Comparison of ENCODE assay signal across 9 mouse cellular contexts in the genomic region with DNA sequence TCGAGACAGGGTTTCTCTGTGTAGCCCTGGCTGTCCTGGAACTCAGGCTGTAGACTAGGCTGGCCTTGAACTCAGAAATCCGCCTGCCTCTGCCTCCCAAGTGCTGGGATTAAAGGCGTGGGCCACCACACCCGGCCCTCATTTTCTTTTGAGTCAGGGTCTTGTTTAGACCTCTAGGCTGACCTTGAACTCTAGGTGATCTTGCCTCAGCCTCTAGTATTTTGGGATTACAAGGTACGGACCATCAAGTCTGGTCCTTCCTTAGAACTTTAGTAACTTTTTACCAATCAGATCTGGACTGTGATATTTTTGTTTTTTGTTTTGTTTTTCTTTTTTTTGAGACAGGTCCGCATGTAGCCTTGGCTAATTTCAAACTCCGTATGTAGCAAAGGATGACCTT. TPM values are rescaled to one million over a fixed set of nuclear protein-coding genes. Genes with fewer than 3 reads are reported as not detected.
DNase-seq lines count a peak whose midpoint lies in the region; ATAC-seq and TF ChIP-seq lines count a peak whose summit lies in the region.
"Had no signal": no experiment of that assay in that cellular context is flagged by ENCODE, and none has a peak within 500 bp of the region (broad histone marks: within the 10 kb centered on the region; RNA-seq: fewer than 3 reads in every experiment).

A gene (plus strand): TSS at position 357 of the 400 bp plus-strand sequence.

- in situ Hi-C loops in CH12.LX (cut with MboI; ENCODE audit: low pct_ligation_motif_present, low pct_unique_long_range_greater_than_20kb, low sequenced_read_pairs): no loop called here

- ATAC-seq in heart, embryonic 12.5 days (ENCODE audit: insufficient number of reproducible peaks, low FRiP score): no peak
- no peak for ATAC-seq in forebrain, embryonic 12.5 days (ENCODE audit: low FRiP score)
- no peak for ATAC-seq in stomach, embryonic 15.5 days (ENCODE audit: insufficient read depth, low FRiP score, low read depth)

- dilution Hi-C loops in CH12.LX (cut with MboI; ENCODE audit: extremely low pct_ligation_motif_present, extremely low pct_unique_long_range_greater_than_20kb, low sequenced_read_pairs): no loop called here

- no peak within 1 kb of the TSS for H3K27ac ChIP-seq in heart, embryonic 12.5 days (ENCODE audit: poor library complexity, severe bottlenecking)
- no peak within 1 kb of the TSS for H3K27ac ChIP-seq in CH12.LX (ENCODE audit: insufficient read depth, low read depth)
- peak within 1 kb of the TSS; percentile 72 for H3K27ac ChIP-seq in forebrain, embryonic 12.5 days
- H3K27ac ChIP-seq in limb, embryonic 10.5 days: peak within 1 kb of the TSS; percentile 77
- peak within 1 kb of the TSS; percentile 77 for H3K27ac ChIP-seq in stomach, embryonic 15.5 days

- TF ChIP-seq RAD21 in CH12.LX (IDR thresholded peaks at IDR 0.05; ENCODE audit: low read depth, low read length): no peak

- H3K36me3 ChIP-seq in heart, embryonic 12.5 days: peaks cover 22% of the 10 kb centered on the region
- peaks cover 22 to 43% of the 10 kb centered on the region in 2 experiments for H3K36me3 ChIP-seq in CH12.LX (replicated peaks in 1 of 2; ENCODE audit: control insufficient read depth in 1 of 2, insufficient read depth in 1 of 2, low read length in 1 of 2)
- H3K36me3 ChIP-seq in forebrain, embryonic 12.5 days (replicated peaks): peaks cover 15% of the 10 kb centered on the region
- H3K36me3 ChIP-seq in limb, embryonic 10.5 days: peaks cover 14% of the 10 kb centered on the region
- no peaks in the 10 kb centered on the region for H3K36me3 ChIP-seq in stomach, embryonic 15.5 days

- H3K4me2 ChIP-seq in heart, embryonic 12.5 days: peak within 1 kb of the TSS; percentile 88
- H3K4me2 ChIP-seq in CH12.LX (ENCODE audit: insufficient read depth, low read depth, poor library complexity, severe bottlenecking): peak within 1 kb of the TSS; percentile 68
- peak within 1 kb of the TSS; percentile 85 for H3K4me2 ChIP-seq in forebrain, embryonic 12.5 days
- peak within 1 kb of the TSS; percentile 96 for H3K4me2 ChIP-seq in stomach, embryonic 15.5 days

- no peak for TF ChIP-seq CTCF in CH12.LX (conservative IDR thresholded peaks at IDR 0.05 in 1 of 2, IDR thresholded peaks at IDR 0.05 in 1 of 2; ENCODE audit: low read depth in 2 of 2, low read length in 2 of 2)

- peaks cover 18% of the 10 kb centered on the region for H3K4me1 ChIP-seq in heart, embryonic 12.5 days (replicated peaks)
- H3K4me1 ChIP-seq in CH12.LX (ENCODE audit: control insufficient read depth in 1 of 2, insufficient read depth in 2 of 2): peaks cover 4 to 14% of the 10 kb centered on the region in 2 experiments; a peak in 2 of 4 replicates
- H3K4me1 ChIP-seq in forebrain, embryonic 12.5 days: peaks cover 20% of the 10 kb centered on the region
- H3K4me1 ChIP-seq in limb, embryonic 10.5 days: peaks cover 23% of the 10 kb centered on the region
- H3K4me1 ChIP-seq in stomach, embryonic 15.5 days: peaks cover 19% of the 10 kb centered on the region

- H3K4me3 ChIP-seq in heart, embryonic 12.5 days: peak within 1 kb of the TSS; percentile 66
- peak within 1 kb of the TSS; percentile 31 to 51 (median 50) for H3K4me3 ChIP-seq in CH12.LX (replicated peaks in 1 of 3; ENCODE audit: low read depth in 2 of 3, low read length in 2 of 3, poor library complexity in 1 of 3)
- H3K4me3 ChIP-seq in forebrain, embryonic 12.5 days (replicated peaks): peak within 1 kb of the TSS; percentile 53
- H3K4me3 ChIP-seq in limb, embryonic 10.5 days: peak within 1 kb of the TSS; percentile 65
- H3K4me3 ChIP-seq in stomach, embryonic 15.5 days (replicated peaks): peak within 1 kb of the TSS; percentile 63

- no peak for TF ChIP-seq EP300 in CH12.LX (IDR thresholded peaks at IDR 0.05; ENCODE audit: low read length)

- H3K9me3 ChIP-seq in heart, embryonic 12.5 days (replicated peaks): peaks cover 5% of the 10 kb centered on the region
- peaks cover 4% of the 10 kb centered on the region for H3K9me3 ChIP-seq in CH12.LX (replicated peaks; ENCODE audit: low read length)
- no peaks in the 10 kb centered on the region for H3K9me3 ChIP-seq in forebrain, embryonic 12.5 days
- H3K9me3 ChIP-seq in limb, embryonic 10.5 days (replicated peaks): no peaks in the 10 kb centered on the region
- no peaks in the 10 kb centered on the region for H3K9me3 ChIP-seq in stomach, embryonic 15.5 days

- TF ChIP-seq POLR2A in CH12.LX (IDR thresholded peaks at IDR 0.05; ENCODE audit: low read depth, low read length): no peak

- H3K27me3 ChIP-seq in heart, embryonic 12.5 days (replicated peaks): peaks cover 28% of the 10 kb centered on the region
- H3K27me3 ChIP-seq in CH12.LX (replicated peaks): peaks cover 2% of the 10 kb centered on the region
- H3K27me3 ChIP-seq in forebrain, embryonic 12.5 days: peaks cover 38% of the 10 kb centered on the region
- peaks cover 40% of the 10 kb centered on the region for H3K27me3 ChIP-seq in limb, embryonic 10.5 days (ENCODE audit: low read depth, poor library complexity, severe bottlenecking)
- peaks cover 18% of the 10 kb centered on the region for H3K27me3 ChIP-seq in stomach, embryonic 15.5 days (replicated peaks)
- H3K27me3 ChIP-seq: Patski had no signal

- WGBS in heart, embryonic 12.5 days: 53% methylated on average over 7 of the region's 7 CpGs
- WGBS in forebrain, embryonic 12.5 days: 58% methylated on average over 7 of the region's 7 CpGs
- 59% methylated on average over 7 of the region's 7 CpGs for WGBS in limb, embryonic 10.5 days
- 55% methylated on average over 7 of the region's 7 CpGs for WGBS in stomach, embryonic 15.5 days

- no peak for DNase-seq in heart, adult 9 months (ENCODE audit: low spot score in 2 of 2)
- DNase-seq in CH12.LX (ENCODE audit: extremely low read depth): no peak
- no peak for DNase-seq in limb, embryonic 10.5 days (ENCODE audit: low spot score)
- no peak for DNase-seq in thymus, postnatal 10 days (ENCODE audit: low spot score in 2 of 2)
- no peak for DNase-seq in kidney, adult 8-10 months

- peak within 1 kb of the TSS; percentile 59; the same call in 1 of the 2 replicates for H3K9ac ChIP-seq in heart, embryonic 12.5 days
- H3K9ac ChIP-seq in CH12.LX (ENCODE audit: insufficient read depth, low read depth): peak within 1 kb of the TSS; percentile 27; the same call in 1 of the 2 replicates
- H3K9ac ChIP-seq in forebrain, embryonic 12.5 days: peak within 1 kb of the TSS; percentile 67
- peak within 1 kb of the TSS; percentile 33; the same call in 1 of the 2 replicates for H3K9ac ChIP-seq in stomach, embryonic 15.5 days

- no peaks in the 10 kb centered on the region for H3K79me2 ChIP-seq in CH12.LX (replicated peaks; ENCODE audit: control insufficient read depth, extremely low read depth, insufficient read depth, poor library complexity, severe bottlenecking)

TF ChIP-seq in CH12.LX, 34 proteins besides CTCF, POLR2A, EP300 and RAD21:
- TF ChIP-seq ETS1 (conservative IDR thresholded peaks at IDR 0.05; ENCODE audit: low read depth, low read length) (no peak), MEF2A (IDR thresholded peaks at IDR 0.05; ENCODE audit: borderline replicate concordance, low read depth, low read length) (no peak), JUND (conservative IDR thresholded peaks at IDR 0.05; ENCODE audit: low read depth, low read length) (no peak), NRF1 (IDR thresholded peaks at IDR 0.05; ENCODE audit: low read depth, low read length) (no peak), MXI1 (IDR thresholded peaks at IDR 0.05; ENCODE audit: low read depth, low read length) (no peak), KAT2A (IDR thresholded peaks at IDR 0.05; ENCODE audit: insufficient replicate concordance, low read length) (no peak), TCF12 (IDR thresholded peaks at IDR 0.05; ENCODE audit: low read depth, low read length) (no peak), PAX5 (IDR thresholded peaks at IDR 0.05; ENCODE audit: low read length) (no peak), BHLHE40 (IDR thresholded peaks at IDR 0.05; ENCODE audit: low read depth, low read length) (no peak), UBTF (IDR thresholded peaks at IDR 0.05; ENCODE audit: low read depth, low read length) (no peak), USF2 (conservative IDR thresholded peaks at IDR 0.05; ENCODE audit: low read depth, low read length) (no peak), SIN3A (IDR thresholded peaks at IDR 0.05; ENCODE audit: low read length) (no peak), SMC3 (IDR thresholded peaks at IDR 0.05; ENCODE audit: low read depth, low read length) (no peak), IRF4 (IDR thresholded peaks at IDR 0.05; ENCODE audit: low read depth, low read length) (no peak), GABPA (IDR thresholded peaks at IDR 0.05; ENCODE audit: insufficient replicate concordance, low read depth, low read length) (no peak), ZC3H11A (IDR thresholded peaks at IDR 0.05; ENCODE audit: low read depth, low read length) (no peak), ELF1 (IDR thresholded peaks at IDR 0.05; ENCODE audit: low read depth, low read length) (no peak)
TF ChIP-seq in CH12.LX: peak in this region for 0.

RNA-seq across cellular contexts. Expression of the gene that starts here (rescaled TPM):
- 8.3 and 9.0 TPM in 2 replicates for polyA plus RNA-seq in heart, embryonic 12.5 days (2016; fragmentation: Nextera tagmentation; extraction: Ambion mirVana)
- total RNA-seq in CH12.LX (2012; rRNA removed) (5.9 and 11.3 TPM in 2 replicates), CH12.LX (2014; rRNA removed) (2.6 and 3.2 TPM in 2 replicates)
- 7.6 and 7.9 TPM in 2 replicates for polyA plus RNA-seq in CH12.LX (2012; ENCODE audit: insufficient read length, low read depth)
- 13.9 and 14.3 TPM in 2 replicates for polyA plus RNA-seq in forebrain, embryonic 12.5 days (2016; fragmentation: Nextera tagmentation; extraction: Ambion mirVana)
- polyA plus RNA-seq in limb, embryonic 10.5 days (2016; fragmentation: Nextera tagmentation; extraction: Ambion mirVana): 4.7 and 9.1 TPM in 2 replicates
- 18.2 and 19.2 TPM in 2 replicates for polyA plus RNA-seq in stomach, embryonic 15.5 days (2015; fragmentation: Nextera tagmentation; extraction: Ambion mirVana)

Comparison
In these comparisons a context has a peak if more than half of its experiments do, and no peak if none do; other contexts are left out.
1. H3K27ac ChIP-seq: peak in forebrain, embryonic 12.5 days (single experiment), limb, embryonic 10.5 days (single experiment) and stomach, embryonic 15.5 days (single experiment); none in heart, embryonic 12.5 days (single experiment) and CH12.LX (single experiment).
2. Peak in every context shown above with its lines, with median percentiles within 50 percentile points of each other: H3K4me2 ChIP-seq, H3K4me3 ChIP-seq and H3K9ac ChIP-seq.